7 mouse cellular contexts compared by ENCODE assay signal in the genomic region with DNA sequence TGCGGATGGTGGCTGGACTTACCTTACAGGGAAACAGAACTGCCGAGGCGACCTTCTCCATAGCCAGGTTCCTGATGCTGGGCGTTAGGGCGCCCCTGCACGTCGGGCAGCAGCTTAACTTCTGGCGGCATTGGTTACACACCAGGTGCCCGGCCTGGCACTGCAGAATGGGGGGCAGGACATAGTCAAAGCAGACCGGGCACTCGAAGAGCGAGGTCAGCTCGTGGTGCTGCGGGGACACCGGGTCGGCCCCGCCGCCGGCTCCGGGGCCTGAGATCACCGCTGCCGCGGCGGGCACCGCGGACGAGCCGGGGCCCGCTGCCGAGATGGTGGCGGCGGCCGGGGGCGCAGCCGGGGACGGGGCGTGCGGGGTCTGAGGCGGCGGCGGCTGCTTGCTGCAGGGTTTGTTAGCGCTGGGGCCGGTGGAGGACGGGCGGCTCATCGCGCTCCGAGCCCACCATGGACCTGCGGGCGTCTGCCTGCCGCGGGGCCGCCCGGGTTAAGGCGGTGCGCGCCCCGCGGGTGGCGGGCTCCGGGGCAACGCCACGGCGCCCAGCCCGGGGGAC. TPM values are rescaled to one million over a fixed set of nuclear protein-coding genes. Genes with fewer than 3 reads are reported as not detected.
DNase-seq lines count a peak whose midpoint lies in the region; ATAC-seq lines count a peak whose summit lies in the region.

No protein-coding gene starts in this region.

- 0 out of 2 replicates have a peak, but pooled peaks cover 7% of the 10 kb centered on the region for H3K4me1 ChIP-seq in intestine, embryonic 15.5 days (replicated peaks)
- peaks cover 9% of the 10 kb centered on the region; the same call in 1 of the 2 replicates for H3K4me1 ChIP-seq in limb, embryonic 11.5 days (ENCODE audit: control insufficient read depth, insufficient read depth, low read length)
- peaks cover 21% of the 10 kb centered on the region for H3K4me1 ChIP-seq in midbrain, embryonic 13.5 days (replicated peaks)

- H3K27ac ChIP-seq in intestine, embryonic 15.5 days = peak overlapping the region; percentile 90
- H3K27ac ChIP-seq in limb, embryonic 11.5 days (replicated peaks; ENCODE audit: low read depth, low read length) = no peak overlapping the region
- peak overlapping the region; percentile 82 for H3K27ac ChIP-seq in midbrain, embryonic 13.5 days

- no peaks in the 10 kb centered on the region for H3K36me3 ChIP-seq in intestine, embryonic 15.5 days
- no peaks in the 10 kb centered on the region for H3K36me3 ChIP-seq in limb, embryonic 11.5 days (ENCODE audit: control insufficient read depth, insufficient read depth, low read length)
- H3K36me3 ChIP-seq in midbrain, embryonic 13.5 days = no peaks in the 10 kb centered on the region

- H3K4me3 ChIP-seq in intestine, embryonic 15.5 days (replicated peaks) = peak overlapping the region; percentile 90
- H3K4me3 ChIP-seq in limb, embryonic 11.5 days (ENCODE audit: low read depth, low read length) = peak overlapping the region; percentile 66
- H3K4me3 ChIP-seq in midbrain, embryonic 13.5 days (replicated peaks) = peak overlapping the region; percentile 73

- H3K4me2 ChIP-seq in intestine, embryonic 15.5 days (replicated peaks) = peak overlapping the region; percentile 95
- H3K4me2 ChIP-seq in limb, embryonic 11.5 days (ENCODE audit: low read depth, severe bottlenecking) = peak overlapping the region; percentile 98
- H3K4me2 ChIP-seq in midbrain, embryonic 13.5 days (replicated peaks) = peak overlapping the region; percentile 90

- WGBS in intestine, embryonic 15.5 days = under 1% methylated on average over 52 of the region's 65 CpGs
- WGBS in limb, embryonic 11.5 days = 1% methylated on average over 49 of the region's 65 CpGs
- WGBS in midbrain, embryonic 13.5 days = under 1% methylated on average over 63 of the region's 65 CpGs

- H3K9ac ChIP-seq in intestine, embryonic 15.5 days = peak overlapping the region; percentile 80
- peak overlapping the region; percentile 70 for H3K9ac ChIP-seq in limb, embryonic 11.5 days (ENCODE audit: low read length)
- peak overlapping the region; percentile 91 for H3K9ac ChIP-seq in midbrain, embryonic 13.5 days (replicated peaks)

- intact Hi-C loops in gastrocnemius, postnatal 14 days (cut with DNase I; ENCODE audit: low total_unique reads) = no loop called here

- H3K9me3 ChIP-seq in intestine, embryonic 15.5 days = no peaks in the 10 kb centered on the region
- no peaks in the 10 kb centered on the region for H3K9me3 ChIP-seq in limb, embryonic 11.5 days (ENCODE audit: control insufficient read depth, low read length)
- no peaks in the 10 kb centered on the region for H3K9me3 ChIP-seq in midbrain, embryonic 13.5 days

- DNase-seq in T-cell, adult 2 months (ENCODE audit: low spot score) = peak; percentile 40
- DNase-seq in cerebellum, postnatal 36 days = peak; percentile 53 to 71
- peak; percentile 48 for DNase-seq in gastrocnemius, postnatal 14 days
- DNase-seq in limb, embryonic 11.5 days (ENCODE audit: low spot score) = peak; percentile 67
- peak; percentile 32 for DNase-seq in spleen, adult 12 weeks (ENCODE audit: low spot score)

- peak; percentile 5 for ATAC-seq in intestine, embryonic 15.5 days
- peak; percentile 18; the same call in 1 of the 2 replicates for ATAC-seq in limb, embryonic 11.5 days (ENCODE audit: insufficient number of reproducible peaks, low FRiP score, low TSS enrichment, low read depth)
- ATAC-seq in midbrain, embryonic 13.5 days = peak; percentile 10

- H3K27me3 ChIP-seq in intestine, embryonic 15.5 days (replicated peaks) = no peaks in the 10 kb centered on the region
- H3K27me3 ChIP-seq in limb, embryonic 11.5 days (ENCODE audit: control insufficient read depth, insufficient read depth, low read length) = peaks cover 3% of the 10 kb centered on the region; the same call in 1 of the 2 replicates
- H3K27me3 ChIP-seq in midbrain, embryonic 13.5 days = peaks cover 12% of the 10 kb centered on the region; the same call in 1 of the 2 replicates

RNA-seq across cellular contexts. Expression of gene Siah2, which starts 0.7 kb away (rescaled TPM):
- total RNA-seq in gastrocnemius, postnatal 14 days (2021) = 10 to 100 TPM in 1 of 2 experiments, 1 to 10 TPM in 1; 7.0 to 10.1 TPM
- polyA plus RNA-seq in intestine, embryonic 15.5 days (2015; fragmentation: Nextera tagmentation; extraction: Ambion mirVana) = 4.7 and 5.7 TPM in 2 replicates
- polyA plus RNA-seq in limb, embryonic 11.5 days (2014; fragmentation: Nextera tagmentation; extraction: Ambion mirVana) = 4.2 and 5.1 TPM in 2 replicates
- 5.8 and 5.9 TPM in 2 replicates for polyA plus RNA-seq in midbrain, embryonic 13.5 days (2015; fragmentation: Nextera tagmentation; extraction: Ambion mirVana)

RNA-seq across cellular contexts. Expression of gene Erich6, which starts 54.5 kb away (rescaled TPM):
- total RNA-seq in gastrocnemius, postnatal 14 days (2021) = under 1 TPM; 0.13 to 0.14 TPM
- polyA plus RNA-seq in intestine, embryonic 15.5 days (2015; fragmentation: Nextera tagmentation; extraction: Ambion mirVana) = not detected in 2 replicates
- 0.08 TPM in 1 of 2 replicates, not detected in the other for polyA plus RNA-seq in limb, embryonic 11.5 days (2014; fragmentation: Nextera tagmentation; extraction: Ambion mirVana)
- 0.09 and 0.12 TPM in 2 replicates for polyA plus RNA-seq in midbrain, embryonic 13.5 days (2015; fragmentation: Nextera tagmentation; extraction: Ambion mirVana)
